Mouse (Mus musculus) kidney, adult 18-20 months (tissue): ENCODE data around the gene Keap1.

Experiments used
- DNase-seq: peaks from one replicate; pipeline ENCODE4 v3.0.0; 2021

Keap1 gene

DNA sequence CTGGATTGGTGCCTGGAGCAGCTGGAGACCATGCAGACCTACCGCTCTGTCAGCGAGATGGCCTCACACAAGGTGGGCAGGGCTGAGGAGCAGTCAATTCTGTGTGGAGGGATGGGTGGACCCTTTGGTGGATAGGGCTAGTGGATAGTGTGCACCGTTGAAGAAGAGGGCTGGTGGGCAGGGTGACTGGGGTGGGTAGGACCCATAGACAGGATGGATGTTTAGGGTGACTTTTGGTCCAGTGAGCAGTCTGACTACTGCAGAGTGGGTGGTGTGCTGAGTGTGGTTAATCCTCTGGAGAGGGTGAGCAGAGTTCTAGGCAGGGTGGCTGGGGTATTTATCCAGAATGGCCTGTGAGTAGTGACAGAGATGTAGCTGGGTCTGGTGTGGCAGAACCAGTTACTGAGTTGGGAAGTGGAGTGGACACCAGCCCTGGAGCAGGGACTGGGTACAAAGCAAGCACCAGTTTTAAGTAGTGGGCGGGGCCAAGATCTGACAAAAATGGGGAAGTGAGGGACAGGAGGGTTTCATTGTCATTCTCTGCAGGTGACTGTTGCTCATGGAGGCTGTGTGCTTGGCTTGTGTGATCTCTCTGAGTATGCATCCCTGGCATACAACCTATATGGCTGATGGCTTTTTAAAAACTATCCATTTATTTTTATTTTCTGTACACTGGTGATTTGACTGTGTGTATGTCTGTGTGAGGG, 44.2 kb downstream of the Keap1 start:
- DNase-seq = no peak

DNA sequence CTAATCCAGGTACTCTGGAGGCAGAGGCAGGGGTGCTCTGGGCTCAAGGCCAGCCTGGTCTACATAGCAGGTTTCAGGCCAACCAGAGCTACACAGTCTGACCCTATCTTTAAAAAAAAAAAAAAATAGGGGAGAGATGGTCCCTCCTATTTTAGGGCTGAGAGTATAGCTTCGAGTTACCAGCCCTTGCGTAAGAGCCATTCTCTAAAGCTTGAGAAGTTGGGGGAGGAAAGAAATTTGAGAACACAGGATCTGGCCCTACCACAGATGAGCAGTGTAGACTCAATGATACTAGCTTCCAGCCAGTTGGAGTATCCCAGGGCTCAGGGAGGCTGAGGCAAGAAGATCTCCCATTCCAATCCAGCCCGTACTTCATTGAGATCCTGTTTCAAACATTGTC, 45.4 kb downstream of the Keap1 start:
- no peak for DNase-seq

- no peak for DNase-seq
Measured at GRCm38 (mm10) chr9:21190670-21191069, 48.5 kb downstream of the Keap1 start.

DNA sequence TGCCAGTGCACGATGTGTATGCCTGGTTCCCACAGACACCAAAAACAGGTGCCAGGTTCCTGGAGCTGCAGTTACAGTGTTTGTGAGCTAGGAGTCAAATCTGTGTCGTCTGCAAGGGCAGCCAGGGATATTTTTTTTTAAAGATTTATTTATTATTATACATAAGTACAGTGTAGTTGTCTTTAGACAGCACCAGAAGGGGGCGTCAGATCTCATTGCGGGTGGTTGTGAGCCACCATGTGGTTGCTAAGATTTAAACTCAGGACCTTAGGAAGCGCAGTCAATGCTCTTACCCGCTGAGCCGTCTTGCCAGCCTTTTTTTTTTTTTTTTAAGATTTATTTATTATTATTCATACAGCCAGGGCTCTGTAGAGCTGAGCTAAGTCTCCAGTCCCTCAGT, 49.3 kb downstream of the Keap1 start:
- no peak for DNase-seq

GRCm38 (mm10) chr9:21185436-21185835, 53.7 kb downstream of the Keap1 start:
- DNase-seq = peak; percentile 38

DNA sequence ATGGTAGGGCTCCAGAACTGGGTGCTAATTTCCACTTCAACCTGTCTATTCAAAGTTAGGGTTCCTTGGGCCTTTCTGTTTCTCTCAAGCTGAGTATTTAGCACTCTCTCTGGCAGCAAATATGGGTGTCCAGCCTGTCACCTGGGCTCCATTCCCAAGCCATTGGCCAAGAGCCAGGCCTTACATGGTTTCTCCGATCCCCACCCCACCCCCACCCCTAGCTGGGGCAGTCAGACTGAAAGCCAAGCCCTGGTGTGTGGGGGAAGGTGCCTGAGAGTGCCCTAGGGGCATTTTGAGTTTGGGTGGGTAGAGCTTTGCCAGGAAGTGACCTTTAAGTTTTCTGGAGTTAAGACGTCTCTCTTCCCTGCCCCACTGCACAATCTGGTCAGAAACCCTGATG, 54.4 kb downstream of the Keap1 start:
- DNase-seq = peak; percentile 66

GRCm38 (mm10) chr9:21183905-21184413, 55.2 kb downstream of the Keap1 start:
- DNase-seq = peak; percentile 71

DNA sequence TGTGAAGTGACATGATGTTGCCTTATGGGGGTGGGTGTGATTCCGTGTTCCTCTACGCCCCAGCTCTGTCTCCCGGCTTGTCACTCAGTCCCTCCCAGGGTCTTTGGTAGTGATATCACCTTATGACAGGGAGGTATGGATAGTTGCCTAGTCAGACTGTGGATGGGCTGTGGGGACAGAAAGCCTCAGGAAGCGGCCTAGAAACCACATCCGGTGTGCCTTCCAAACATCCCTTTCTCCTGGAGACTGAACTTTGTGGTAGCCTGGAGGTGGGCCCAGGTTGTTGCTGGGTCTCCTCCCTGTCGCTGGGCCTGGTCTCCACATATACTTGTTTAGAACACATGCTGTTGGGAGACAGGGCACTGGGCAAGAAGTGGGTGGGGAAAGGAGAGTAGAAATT, 55.7 kb downstream of the Keap1 start:
- no peak for DNase-seq

DNA sequence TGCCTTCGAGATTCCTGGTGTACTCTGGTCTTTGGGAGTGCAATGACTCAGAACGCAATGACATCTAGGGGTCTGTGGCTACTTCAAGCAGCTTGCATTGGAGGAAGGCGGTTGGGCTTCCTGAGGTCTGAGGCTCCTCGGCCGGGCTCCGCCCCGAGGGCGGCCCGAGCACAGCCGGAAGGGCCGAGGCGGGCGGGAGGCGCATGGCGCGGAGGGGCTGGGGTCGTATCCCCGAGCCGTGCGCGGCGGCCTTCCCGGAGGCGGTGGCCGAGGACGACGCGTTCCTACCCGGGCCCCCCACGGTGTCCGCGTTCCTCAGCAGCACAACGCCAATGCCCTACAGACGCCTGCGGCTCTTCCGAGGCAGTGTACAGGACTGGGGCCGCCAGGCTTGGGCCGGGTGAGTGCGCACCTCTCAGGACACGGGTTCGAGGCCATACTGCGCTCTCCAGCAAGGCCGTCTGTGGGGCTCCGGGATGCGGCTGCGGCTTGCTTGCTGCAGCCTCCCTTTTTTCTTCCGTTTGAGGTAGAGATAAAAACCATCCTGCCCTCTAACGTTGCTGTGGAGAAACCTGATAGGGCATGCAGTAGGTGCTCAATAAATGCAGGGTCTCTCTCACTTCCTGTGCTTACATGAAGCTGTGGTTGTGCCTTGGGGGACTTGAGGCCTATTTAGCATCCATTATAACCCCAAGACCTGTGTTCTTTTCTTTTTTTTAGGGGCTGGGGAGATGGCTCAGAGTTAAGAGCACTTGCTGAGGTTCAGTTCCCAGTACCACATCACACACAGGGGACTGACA, 57.5 kb downstream of the Keap1 start:
- DNase-seq = peak; percentile 30

DNA sequence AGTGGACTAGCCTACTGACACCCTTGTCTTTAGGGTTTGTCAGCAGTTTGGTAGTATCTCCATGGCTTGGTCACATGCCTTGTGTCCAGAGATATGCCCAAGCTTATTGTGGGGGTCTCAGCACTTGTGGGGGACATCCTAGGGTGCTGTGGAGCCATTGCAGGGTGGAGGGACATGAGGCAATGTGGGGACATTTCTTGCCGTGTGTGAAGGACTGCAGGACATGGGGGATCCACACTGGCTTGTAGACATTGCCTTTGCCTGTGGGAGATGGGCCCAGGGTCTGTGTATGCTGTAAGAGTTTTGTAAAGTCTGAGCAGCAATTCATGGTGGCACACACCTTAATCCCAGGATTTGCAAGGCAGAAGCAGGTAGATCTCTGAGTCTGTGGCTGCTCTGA, 58.3 kb downstream of the Keap1 start:
- DNase-seq = no peak

GRCm38 (mm10) chr9:21180402-21180801, 58.8 kb downstream of the Keap1 start:
- no peak for DNase-seq
